Mouse (Mus musculus) urinary bladder, postnatal 36 days (tissue): ENCODE data around the gene Mkrn3.

ENCODE experiments used
- DNase-seq, 2 experiments: peaks; one replicate each; pipeline ENCODE4 v3.0.0; 2022; ENCODE audit warnings: low spot score in 2 of 2, mixed read lengths in 1 of 2

The Mkrn3 gene

GRCm38 (mm10) chr7:62378529-62378928, 41.4 kb downstream of the Mkrn3 start:
- DNase-seq, result no peak

GRCm38 (mm10) chr7:62377313-62377712, 42.6 kb downstream of the Mkrn3 start:
- DNase-seq, result no peak

DNA sequence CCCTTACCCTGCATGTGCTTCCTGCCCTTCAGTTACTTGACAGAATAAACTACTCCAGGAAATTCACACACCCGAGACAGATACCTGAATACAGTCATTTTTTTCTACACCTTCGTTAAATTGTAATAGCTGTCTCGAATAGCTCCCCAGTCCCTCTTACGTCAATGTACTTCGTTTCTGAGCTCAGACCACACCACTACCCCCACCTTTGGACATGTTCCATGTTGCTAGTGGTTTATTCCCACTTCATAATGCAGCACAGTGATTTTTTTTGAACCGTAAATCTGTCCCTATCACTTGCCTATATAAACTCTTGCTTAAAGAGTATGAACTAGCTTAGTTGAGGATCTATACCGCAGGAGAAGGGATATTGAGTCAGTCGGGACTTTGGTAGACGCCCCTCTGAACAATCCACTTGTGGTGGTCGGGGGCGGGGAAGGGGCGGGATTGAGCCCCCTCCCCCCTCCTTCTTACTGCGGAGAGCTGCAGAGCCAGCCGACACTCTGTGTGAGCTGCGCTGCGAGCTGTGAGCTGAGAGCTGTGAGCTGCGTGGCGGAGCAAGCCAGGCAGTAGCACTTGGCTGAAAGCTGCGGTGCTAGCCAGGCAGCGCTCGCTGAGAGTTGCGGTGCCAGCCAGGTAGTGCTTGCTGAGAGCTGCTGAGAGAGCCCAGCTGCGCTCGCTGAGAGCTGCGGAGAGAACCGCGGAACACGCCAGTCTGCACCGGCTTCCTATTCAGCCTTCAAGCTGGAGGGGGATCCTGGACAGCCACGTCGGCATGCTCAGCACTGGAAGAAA, 43.2 kb downstream of the Mkrn3 start, which contains the start of gene Magel2:
Gene Magel2, plus strand, starts transcription at position 501 of the 795 bp plus-strand sequence.
- DNase-seq, result no peak

GRCm38 (mm10) chr7:62375658-62376057, 44.3 kb downstream of the Mkrn3 start:
- no peak for DNase-seq
